Mouse (Mus musculus) ES-Bruce4 (cell line): ENCODE results near the gene Pyroxd2.
A peak's percentile ranks its signal among the peaks of the same experiment; 100 is the strongest.

Source experiments
- CTCF ChIP-seq: IDR thresholded peaks from one replicate; pipeline ENCODE4 v1.8.1; 2011; ENCODE audit warnings: low read depth, low read length
- EP300 ChIP-seq: IDR thresholded peaks from 2 replicates; pipeline ENCODE4 v1.6.1; 2011; ENCODE audit warnings: low read depth, low read length; ENCODE audit not compliant: insufficient read depth
- POLR2A ChIP-seq: IDR thresholded peaks from one replicate; pipeline ENCODE4 v1.8.1; 2011; ENCODE audit warnings: low read length; ENCODE audit not compliant: insufficient read depth

GRCm38 (mm10) chr19:42744162-42744586 lies 8.4 kb downstream of the Pyroxd2 start:
- TF ChIP-seq CTCF (peak; percentile 78), POLR2A (no peak), EP300 (no peak)
